Mouse (Mus musculus): ENCODE measurements around the gene Tapt1. TPM values are rescaled to one million over a fixed set of nuclear protein-coding genes. Genes with fewer than 3 reads are reported as not detected.
"Not testable (repeated sequence)": the region's sequence is repeated elsewhere in the genome, so short reads cannot be mapped to it uniquely, and the experiment has no call there.

The Tapt1 gene
- total RNA-seq, 2 experiments from 2014 or later, result 25.4 to 27.7 TPM

GRCm38 (mm10) chr5:44157760-44158159, 68.7 kb downstream of the Tapt1 start:
- intact Hi-C loops (cut with DNase I; ENCODE audit: low total_unique reads), result no loop called here

GRCm38 (mm10) chr5:44153050-44153449, 73.4 kb downstream of the Tapt1 start:
- intact Hi-C loops (cut with DNase I; ENCODE audit: low total_unique reads), result no loop called here
- DNase-seq, result no peak

More at GRCm38 (mm10) chr5:44157760-44158159, 68.7 kb downstream of the Tapt1 start:
- DNase-seq, result no peak

GRCm38 (mm10) chr5:44151327-44152051, 74.9 kb downstream of the Tapt1 start:
- DNase-seq, result peak; percentile 65
- intact Hi-C loops (cut with DNase I; ENCODE audit: low total_unique reads), result no loop called here

- intact Hi-C loops (cut with DNase I; ENCODE audit: low total_unique reads), result no loop called here
Measured at GRCm38 (mm10) chr5:44147732-44148131, 78.7 kb downstream of the Tapt1 start.

GRCm38 (mm10) chr5:44146437-44147332, 79.7 kb downstream of the Tapt1 start:
- no peak for DNase-seq
- intact Hi-C loops (cut with DNase I; ENCODE audit: low total_unique reads), result no loop called here

More at GRCm38 (mm10) chr5:44147732-44148131, 78.7 kb downstream of the Tapt1 start:
- DNase-seq, result no peak

GRCm38 (mm10) chr5:44143467-44144235, 82.8 kb downstream of the Tapt1 start:
- intact Hi-C loops (cut with DNase I; ENCODE audit: low total_unique reads), result no loop called here
- no peak for DNase-seq

- DNase-seq, result no peak
- intact Hi-C loops (cut with DNase I; ENCODE audit: low total_unique reads), result no loop called here
Measured at GRCm38 (mm10) chr5:44127487-44127886, 98.9 kb downstream of the Tapt1 start.

- DNase-seq; intact Hi-C loops (cut with DNase I; ENCODE audit: low total_unique reads): not testable (repeated sequence)
Measured at GRCm38 (mm10) chr5:44126574-44126973, 99.9 kb downstream of the Tapt1 start.

Other genes starting within 250 kb of the Tapt1 start
- gene Fgfbp1, start 244.8 kb downstream of the Tapt1 start, total RNA-seq (2021), result not detected
- gene Prom1, start 124.6 kb downstream of the Tapt1 start, total RNA-seq (2021), result 10 to 100 TPM; 13.1 to 19.7 TPM

All from gastrocnemius, postnatal 14 days (tissue).